Mouse (Mus musculus): ENCODE data around the gene Serp2. TPM values are rescaled to one million over a fixed set of nuclear protein-coding genes. Genes with fewer than 3 reads are reported as not detected.
A peak's percentile ranks its signal among the peaks of the same experiment; 100 is the strongest.

Gene Serp2
- polyA plus RNA-seq, 1 experiment from 2014 or later, result 6.3 TPM

DNA sequence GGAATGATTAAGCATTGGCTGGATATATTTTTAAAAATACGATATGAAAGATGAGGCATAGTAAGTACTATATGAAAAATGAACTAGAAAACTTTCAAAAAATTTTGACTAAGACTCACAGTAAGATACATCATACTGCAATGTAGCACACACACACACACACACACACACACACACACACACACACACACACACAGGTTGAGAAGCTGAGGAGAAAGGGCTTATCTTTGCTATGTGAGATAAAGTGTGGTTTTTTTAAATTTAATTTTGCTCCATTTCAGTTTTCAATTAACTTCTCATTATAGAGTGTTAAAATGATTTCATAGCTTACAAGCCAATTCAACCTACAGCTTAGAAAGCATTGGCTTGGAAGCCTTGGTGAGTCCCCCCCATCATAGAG, 33.3 kb downstream of the Serp2 start:
- no peaks in the 10 kb centered on the region for H3K36me3 ChIP-seq (ENCODE audit: control insufficient read depth, insufficient read depth)
- H3K4me2 ChIP-seq (ENCODE audit: low read depth, low read length), result no peak overlapping the region
- H3K9me3 ChIP-seq (replicated peaks; ENCODE audit: control insufficient read depth, low read length), result no peaks in the 10 kb centered on the region
- no peak overlapping the region for H3K4me3 ChIP-seq (ENCODE audit: low read length)
- ATAC-seq (replicated peaks; ENCODE audit: extremely low read depth, insufficient read depth, low FRiP score), result no peak
- 95% methylated on average over 1 of the region's 1 CpGs for WGBS
- no peaks in the 10 kb centered on the region for H3K27me3 ChIP-seq (ENCODE audit: control insufficient read depth, insufficient read depth, low read length)
- H3K27ac ChIP-seq (ENCODE audit: low read length), result no peak overlapping the region
- peaks cover 10% of the 10 kb centered on the region for H3K4me1 ChIP-seq (ENCODE audit: control insufficient read depth, insufficient read depth, low read length)
- no peak overlapping the region for H3K9ac ChIP-seq (ENCODE audit: low read length)

DNA sequence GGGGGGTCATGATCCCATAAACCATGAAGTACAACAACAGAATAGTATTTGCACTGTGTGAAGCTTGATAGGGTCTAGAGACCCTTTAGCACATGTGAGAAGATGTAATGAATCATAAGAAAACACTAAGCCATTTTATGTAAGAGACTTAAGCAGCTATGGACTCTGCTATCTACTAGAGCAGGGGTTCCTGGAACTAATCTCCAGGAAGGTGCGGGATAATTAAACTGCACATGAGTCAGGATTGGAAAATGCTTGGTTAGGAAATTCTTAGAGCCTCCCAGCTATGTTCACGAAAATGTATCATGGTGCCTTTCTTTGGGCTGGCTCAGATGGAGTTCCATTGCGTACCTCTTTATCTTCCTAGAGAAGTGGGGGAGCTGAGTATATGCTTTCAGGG, 35.4 kb downstream of the Serp2 start:
- 83% methylated on average over 3 of the region's 3 CpGs for WGBS
- ATAC-seq (replicated peaks; ENCODE audit: extremely low read depth, insufficient read depth, low FRiP score), result no peak
- H3K27me3 ChIP-seq (ENCODE audit: control insufficient read depth, insufficient read depth, low read length), result no peaks in the 10 kb centered on the region
- no peak overlapping the region for H3K27ac ChIP-seq (ENCODE audit: low read length)
- H3K4me3 ChIP-seq (ENCODE audit: low read length), result no peak overlapping the region
- no peak overlapping the region for H3K4me2 ChIP-seq (ENCODE audit: low read depth, low read length)
- H3K36me3 ChIP-seq (ENCODE audit: control insufficient read depth, insufficient read depth), result no peaks in the 10 kb centered on the region
- H3K9me3 ChIP-seq (replicated peaks; ENCODE audit: control insufficient read depth, low read length), result no peaks in the 10 kb centered on the region
- peaks cover 9% of the 10 kb centered on the region for H3K4me1 ChIP-seq (ENCODE audit: control insufficient read depth, insufficient read depth, low read length)
- H3K9ac ChIP-seq (ENCODE audit: low read length), result no peak overlapping the region

- H3K4me2 ChIP-seq (ENCODE audit: low read depth, low read length), result no peak overlapping the region
- no peaks in the 10 kb centered on the region for H3K9me3 ChIP-seq (replicated peaks; ENCODE audit: control insufficient read depth, low read length)
- no peaks in the 10 kb centered on the region for H3K27me3 ChIP-seq (ENCODE audit: control insufficient read depth, insufficient read depth, low read length)
- peaks cover 14% of the 10 kb centered on the region for H3K4me1 ChIP-seq (ENCODE audit: control insufficient read depth, insufficient read depth, low read length)
- 0 out of 2 replicates have a peak, but pooled peaks have one; percentile 26 for ATAC-seq (replicated peaks; ENCODE audit: extremely low read depth, insufficient read depth, low FRiP score)
- no peak overlapping the region for H3K4me3 ChIP-seq (ENCODE audit: low read length)
- H3K27ac ChIP-seq (ENCODE audit: low read length), result no peak overlapping the region
- WGBS, result 15% methylated on average over 4 of the region's 4 CpGs
- no peaks in the 10 kb centered on the region for H3K36me3 ChIP-seq (ENCODE audit: control insufficient read depth, insufficient read depth)
- no peak overlapping the region for H3K9ac ChIP-seq (ENCODE audit: low read length)
Measured at GRCm38 (mm10) chr14:76520606-76521005, 36.1 kb downstream of the Serp2 start.

DNA sequence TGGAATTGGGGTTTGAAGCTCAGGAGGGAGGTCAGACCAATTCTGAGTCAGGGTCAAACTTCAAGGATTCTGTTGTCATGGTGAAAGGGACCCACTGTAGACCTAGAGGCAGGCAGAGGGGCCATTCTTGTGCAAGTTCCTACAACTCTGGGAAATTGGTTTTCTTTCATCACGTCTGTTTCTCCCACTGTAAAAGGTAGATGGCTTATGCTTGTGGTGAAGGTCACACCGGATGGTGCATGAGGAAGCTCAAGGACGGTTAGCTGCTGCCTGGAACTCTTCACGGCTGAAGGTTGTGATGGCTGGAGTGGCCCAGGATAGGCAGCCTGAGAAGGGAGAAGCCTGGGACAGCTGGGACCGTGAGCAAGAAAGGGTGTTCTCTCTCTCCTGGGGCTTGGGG, 38.5 kb downstream of the Serp2 start:
- no peak for ATAC-seq (replicated peaks; ENCODE audit: extremely low read depth, insufficient read depth, low FRiP score)
- Histone ChIP-seq H3K27ac (ENCODE audit: low read length) (no peak overlapping the region), H3K4me3 (ENCODE audit: low read length) (no peak overlapping the region), H3K36me3 (ENCODE audit: control insufficient read depth, insufficient read depth) (no peaks in the 10 kb centered on the region), H3K4me2 (ENCODE audit: low read depth, low read length) (no peak overlapping the region), H3K9me3 (replicated peaks; ENCODE audit: control insufficient read depth, low read length) (no peaks in the 10 kb centered on the region), H3K27me3 (ENCODE audit: control insufficient read depth, insufficient read depth, low read length) (no peaks in the 10 kb centered on the region), H3K9ac (ENCODE audit: low read length) (no peak overlapping the region), H3K4me1 (ENCODE audit: control insufficient read depth, insufficient read depth, low read length) (peaks cover 24% of the 10 kb centered on the region)
- 63% methylated on average over 5 of the region's 5 CpGs for WGBS

GRCm38 (mm10) chr14:76515620-76516019, 41.1 kb downstream of the Serp2 start:
- Histone ChIP-seq H3K27me3 (ENCODE audit: control insufficient read depth, insufficient read depth, low read length) (no peaks in the 10 kb centered on the region), H3K27ac (ENCODE audit: low read length) (no peak overlapping the region), H3K36me3 (ENCODE audit: control insufficient read depth, insufficient read depth) (no peaks in the 10 kb centered on the region), H3K4me1 (ENCODE audit: control insufficient read depth, insufficient read depth, low read length) (peaks cover 21% of the 10 kb centered on the region), H3K9ac (ENCODE audit: low read length) (no peak overlapping the region), H3K4me3 (ENCODE audit: low read length) (no peak overlapping the region), H3K4me2 (ENCODE audit: low read depth, low read length) (no peak overlapping the region), H3K9me3 (replicated peaks; ENCODE audit: control insufficient read depth, low read length) (no peaks in the 10 kb centered on the region)
- 72% methylated on average over 7 of the region's 7 CpGs for WGBS
- ATAC-seq (replicated peaks; ENCODE audit: extremely low read depth, insufficient read depth, low FRiP score), result no peak

- H3K9me3 ChIP-seq (replicated peaks; ENCODE audit: control insufficient read depth, low read length), result no peaks in the 10 kb centered on the region
- peaks cover 17% of the 10 kb centered on the region for H3K4me1 ChIP-seq (ENCODE audit: control insufficient read depth, insufficient read depth, low read length)
- H3K9ac ChIP-seq (ENCODE audit: low read length), result no peak overlapping the region
- H3K4me2 ChIP-seq (ENCODE audit: low read depth, low read length), result no peak overlapping the region
- H3K27ac ChIP-seq (ENCODE audit: low read length), result no peak overlapping the region
- 0 out of 2 replicates have a peak, but pooled peaks cover 4% of the 10 kb centered on the region for H3K36me3 ChIP-seq (ENCODE audit: control insufficient read depth, insufficient read depth)
- H3K4me3 ChIP-seq (ENCODE audit: low read length), result no peak overlapping the region
- no peak for ATAC-seq (replicated peaks; ENCODE audit: extremely low read depth, insufficient read depth, low FRiP score)
- H3K27me3 ChIP-seq (ENCODE audit: control insufficient read depth, insufficient read depth, low read length), result no peaks in the 10 kb centered on the region
- 53% methylated on average over 6 of the region's 6 CpGs for WGBS
Measured at GRCm38 (mm10) chr14:76514050-76514585, 42.6 kb downstream of the Serp2 start.

DNA sequence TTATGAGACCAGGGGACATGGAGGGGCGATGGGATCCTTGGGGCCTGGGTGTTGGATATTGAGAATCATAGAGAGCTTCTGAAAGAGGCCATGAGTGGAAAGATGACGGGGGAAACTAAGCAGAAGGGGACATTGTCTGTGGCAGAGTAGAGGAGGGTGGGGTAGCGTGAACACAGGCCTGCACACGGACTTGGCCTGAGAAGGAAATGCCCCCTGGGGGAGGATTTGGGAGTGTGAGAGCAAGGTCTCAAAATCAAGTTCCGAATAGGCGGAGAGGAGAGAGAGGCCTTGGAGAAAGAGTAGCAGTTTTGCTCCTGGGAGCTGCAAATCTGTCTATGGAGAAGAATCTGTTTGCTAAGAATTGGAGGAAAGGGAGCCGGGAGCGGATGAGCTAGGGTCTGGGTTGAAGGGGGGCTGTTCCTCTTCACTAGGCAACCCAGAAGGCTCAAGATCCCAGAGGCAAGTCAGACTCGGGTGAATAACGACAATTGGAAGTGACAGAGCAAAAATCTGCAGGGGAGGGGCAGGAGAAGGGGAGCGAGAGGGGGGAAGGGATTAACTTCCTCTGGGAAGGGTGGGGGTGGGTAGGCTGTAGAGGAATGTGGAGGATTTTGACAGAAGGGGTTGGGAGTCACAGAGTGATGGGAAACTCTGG, 43.2 kb downstream of the Serp2 start:
- no peaks in the 10 kb centered on the region for H3K9me3 ChIP-seq (replicated peaks; ENCODE audit: control insufficient read depth, low read length)
- H3K4me3 ChIP-seq (ENCODE audit: low read length), result no peak overlapping the region
- 0 out of 2 replicates have a peak, but pooled peaks cover 6% of the 10 kb centered on the region for H3K36me3 ChIP-seq (ENCODE audit: control insufficient read depth, insufficient read depth)
- no peak for ATAC-seq (replicated peaks; ENCODE audit: extremely low read depth, insufficient read depth, low FRiP score)
- H3K4me1 ChIP-seq (ENCODE audit: control insufficient read depth, insufficient read depth, low read length), result peaks cover 17% of the 10 kb centered on the region
- no peaks in the 10 kb centered on the region for H3K27me3 ChIP-seq (ENCODE audit: control insufficient read depth, insufficient read depth, low read length)
- no peak overlapping the region for H3K9ac ChIP-seq (ENCODE audit: low read length)
- H3K27ac ChIP-seq (ENCODE audit: low read length), result no peak overlapping the region
- H3K4me2 ChIP-seq (ENCODE audit: low read depth, low read length), result no peak overlapping the region
- WGBS, result 35% methylated on average over 10 of the region's 11 CpGs

DNA sequence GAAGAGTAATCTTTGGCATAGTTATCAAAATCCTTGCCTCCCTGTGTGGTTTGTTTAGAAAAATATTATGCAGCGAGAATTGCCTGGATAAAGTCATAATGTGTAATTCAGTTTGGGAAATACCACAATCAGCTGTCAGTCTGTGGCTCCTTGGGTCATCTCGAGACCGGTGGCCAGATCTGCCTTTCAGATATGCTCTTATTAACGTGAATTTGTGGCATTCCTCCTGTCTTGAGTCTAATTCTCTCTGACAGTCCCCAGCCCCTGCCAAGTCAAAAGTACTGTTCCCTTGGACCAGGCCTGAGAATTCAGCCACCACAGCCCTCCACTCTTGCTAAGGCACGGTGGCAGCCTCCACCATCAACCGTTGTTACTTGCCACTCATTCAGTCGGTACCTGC, 44.7 kb downstream of the Serp2 start:
- H3K9ac ChIP-seq (ENCODE audit: low read length), result no peak overlapping the region
- H3K4me1 ChIP-seq (ENCODE audit: control insufficient read depth, insufficient read depth, low read length), result peaks cover 28% of the 10 kb centered on the region
- no peaks in the 10 kb centered on the region for H3K9me3 ChIP-seq (replicated peaks; ENCODE audit: control insufficient read depth, low read length)
- no peak overlapping the region for H3K4me3 ChIP-seq (ENCODE audit: low read length)
- no peaks in the 10 kb centered on the region for H3K27me3 ChIP-seq (ENCODE audit: control insufficient read depth, insufficient read depth, low read length)
- WGBS, result 74% methylated on average over 7 of the region's 7 CpGs
- no peak overlapping the region for H3K27ac ChIP-seq (ENCODE audit: low read length)
- H3K4me2 ChIP-seq (ENCODE audit: low read depth, low read length), result no peak overlapping the region
- peaks cover 15% of the 10 kb centered on the region for H3K36me3 ChIP-seq (ENCODE audit: control insufficient read depth, insufficient read depth)
- no peak for ATAC-seq (replicated peaks; ENCODE audit: extremely low read depth, insufficient read depth, low FRiP score)

DNA sequence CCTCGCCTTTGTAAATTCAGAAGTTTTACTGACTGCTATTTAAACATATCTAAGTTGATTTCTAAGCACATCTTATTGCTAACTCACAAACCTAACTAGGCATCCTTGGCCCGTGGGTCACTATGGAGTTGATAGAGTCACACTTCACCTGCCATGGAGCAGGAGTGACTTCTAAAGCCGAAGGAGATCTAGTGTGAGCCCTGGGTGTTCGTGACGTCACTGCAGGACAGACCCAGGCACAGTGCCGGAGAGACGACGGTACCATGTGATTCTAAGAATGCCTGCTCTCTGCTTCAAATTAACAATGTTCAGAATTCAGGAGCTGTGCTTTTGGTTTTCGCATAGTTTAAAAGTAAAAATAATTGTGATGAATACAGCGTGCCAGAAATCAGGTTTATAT, 48.0 kb downstream of the Serp2 start:
- no peak for ATAC-seq (replicated peaks; ENCODE audit: extremely low read depth, insufficient read depth, low FRiP score)
- H3K27me3 ChIP-seq (ENCODE audit: control insufficient read depth, insufficient read depth, low read length), result no peaks in the 10 kb centered on the region
- no peak overlapping the region for H3K27ac ChIP-seq (ENCODE audit: low read length)
- H3K4me1 ChIP-seq (ENCODE audit: control insufficient read depth, insufficient read depth, low read length), result peaks cover 26% of the 10 kb centered on the region
- WGBS, result 61% methylated on average over 10 of the region's 10 CpGs
- no peak overlapping the region for H3K4me3 ChIP-seq (ENCODE audit: low read length)
- H3K36me3 ChIP-seq (ENCODE audit: control insufficient read depth, insufficient read depth), result peaks cover 22% of the 10 kb centered on the region
- H3K9me3 ChIP-seq (replicated peaks; ENCODE audit: control insufficient read depth, low read length), result no peaks in the 10 kb centered on the region
- no peak overlapping the region for H3K9ac ChIP-seq (ENCODE audit: low read length)
- no peak overlapping the region for H3K4me2 ChIP-seq (ENCODE audit: low read depth, low read length)
